Mouse (Mus musculus): ENCODE results near the gene Mon2. TPM values are rescaled to one million over a fixed set of nuclear protein-coding genes. Genes with fewer than 3 reads are reported as not detected.

Mon2 gene
- polyA plus RNA-seq, 1 experiment from 2014 or later, result 8.1 TPM

MicroRNAs within 50 kb of the gene (microRNA counts, 519-probe panel; counts per million panel counts)
- microRNA mmu-let-7i, result 4,787 counts per million, percentile 93 among the panel's probes with 10 or more counts

Small RNAs within 50 kb of the gene (microRNA-seq; reads per million reads assigned to microRNA genes)
- gene Mirlet7i, result 32,877 reads per million, percentile 99 among the genes with 10 or more reads in this experiment

Other genes with a start within 250 kb of the Mon2 start
- 82.0 and 84.9 TPM in 2 replicates for gene Usp15, start 120.5 kb upstream of the Mon2 start, polyA plus RNA-seq (2015; fragmentation: Nextera tagmentation; extraction: Ambion mirVana)
- 0.30 and 0.31 TPM in 2 replicates for gene Fam19a2, start 187.5 kb upstream of the Mon2 start, polyA plus RNA-seq (2015; fragmentation: Nextera tagmentation; extraction: Ambion mirVana)